Mouse (Mus musculus): ENCODE measurements at regions not wholly inside any gene's neighbourhood (a gene's known extent, or its start where the extent isn't known, plus 50 kb on each side); places are given as distances from the start of the nearest gene placed in this dataset.

- no peak for TF ChIP-seq CTCF (IDR thresholded peaks at IDR 0.05)
- TF ChIP-seq POLR2A (IDR thresholded peaks at IDR 0.05; ENCODE audit: insufficient read depth, low read depth, low read length): no peak
- no peak for TF ChIP-seq EP300 (IDR thresholded peaks at IDR 0.05; ENCODE audit: insufficient read depth, low read depth, low read length)
These were observed 72.3 kb upstream of the Cplx2 start for GRCm38 (mm10) chr13:54298851-54299250.
